Mouse (Mus musculus) CH12.LX (cell line): ENCODE data around the gene Tmem132d. TPM values are rescaled to one million over a fixed set of nuclear protein-coding genes. Genes with fewer than 3 reads are reported as not detected.

Source experiments
- DNase-seq: peaks from one replicate; pipeline ENCODE4 v3.0.0-alpha.2; 2013; ENCODE audit errors: extremely low read depth
- H3K27ac ChIP-seq: 2 replicates; pipeline ENCODE4 v1.5.1; 2012; ENCODE audit warnings: low read depth, mild to moderate bottlenecking, control low read depth, moderate library complexity; ENCODE audit not compliant: insufficient read depth
- H3K27me3 ChIP-seq: replicated peaks from 2 replicates; pipeline ENCODE3; 2012; ENCODE audit warnings: inconsistent platforms
- H3K36me3 ChIP-seq, 2 experiments: replicated peaks in 1 of 2; 2 replicates each; pipeline versions ENCODE3 to v1.6.1; 2012; ENCODE audit warnings: inconsistent platforms in 1 of 2, low read length in 1 of 2, mild to moderate bottlenecking in 1 of 2, mixed read lengths in 1 of 2, moderate library complexity in 1 of 2; ENCODE audit not compliant: control insufficient read depth in 1 of 2, insufficient read depth in 1 of 2
- H3K4me1 ChIP-seq, 2 experiments: 2 replicates each; pipeline ENCODE4 v1.6.1; 2012; ENCODE audit warnings: inconsistent platforms in 1 of 2, moderate library complexity in 1 of 2; ENCODE audit not compliant: insufficient read depth in 2 of 2, control insufficient read depth in 1 of 2
- H3K4me2 ChIP-seq: 2 replicates; pipeline ENCODE4 v1.6.1; 2012; ENCODE audit warnings: low read depth, mild to moderate bottlenecking, control low read depth; ENCODE audit not compliant: poor library complexity, insufficient read depth, severe bottlenecking
- H3K4me3 ChIP-seq, 3 experiments: fragments of 150-350 bp in 1 of 3; sonication (generic) in 1 of 3; replicated peaks in 1 of 3; 2 replicates each; pipeline versions ENCODE3 to v1.5.1; 2011 to 2012; ENCODE audit warnings: low read depth in 2 of 3, low read length in 2 of 3, mild to moderate bottlenecking in 2 of 3, moderate library complexity in 2 of 3, control low read depth in 1 of 3, improper control_type of control experiment in 1 of 3, inconsistent platforms in 1 of 3, mixed read lengths in 1 of 3; ENCODE audit not compliant: poor library complexity in 1 of 3
- H3K79me2 ChIP-seq: replicated peaks from 2 replicates; pipeline ENCODE4 v1.6.1; 2012; ENCODE audit warnings: mild to moderate bottlenecking, moderate library complexity; ENCODE audit not compliant: control insufficient read depth, poor library complexity, insufficient read depth, severe bottlenecking; ENCODE audit errors: extremely low read depth
- H3K9ac ChIP-seq: 2 replicates; pipeline ENCODE4 v1.6.1; 2012; ENCODE audit warnings: low read depth, mild to moderate bottlenecking, control low read depth, moderate library complexity; ENCODE audit not compliant: insufficient read depth
- H3K9me3 ChIP-seq: replicated peaks from 2 replicates; pipeline ENCODE3; 2012; ENCODE audit warnings: low read length, inconsistent platforms, mixed read lengths
- CHD2 ChIP-seq: IDR thresholded peaks from 2 replicates; pipeline ENCODE4 v1.6.1; 2011; ENCODE audit warnings: low read length, improper control_type of control experiment
- ELF1 ChIP-seq: IDR thresholded peaks from 2 replicates; pipeline ENCODE4 v1.6.1; 2014; ENCODE audit warnings: low read depth, mild to moderate bottlenecking, inconsistent platforms, low read length, improper control_type of control experiment
- EP300 ChIP-seq: IDR thresholded peaks from 2 replicates; pipeline ENCODE4 v1.6.1; 2011; ENCODE audit warnings: low read length, improper control_type of control experiment
- ETS1 ChIP-seq: conservative IDR thresholded peaks from 2 replicates; pipeline ENCODE4 v1.6.1; 2012; ENCODE audit warnings: low read depth, mild to moderate bottlenecking, inconsistent platforms, low read length, improper control_type of control experiment, moderate library complexity
- GABPA ChIP-seq: IDR thresholded peaks from 2 replicates; pipeline ENCODE4 v1.6.1; 2012; ENCODE audit warnings: low read depth, low read length, improper control_type of control experiment, inconsistent platforms; ENCODE audit not compliant: insufficient replicate concordance
- HCFC1 ChIP-seq: IDR thresholded peaks from 2 replicates; pipeline ENCODE4 v1.6.1; 2012; ENCODE audit warnings: low read depth, mild to moderate bottlenecking, inconsistent platforms, low read length, improper control_type of control experiment
- IRF4 ChIP-seq: IDR thresholded peaks from 2 replicates; pipeline ENCODE4 v1.6.1; 2014; ENCODE audit warnings: low read depth, mild to moderate bottlenecking, inconsistent platforms, low read length, improper control_type of control experiment
- JUND ChIP-seq: conservative IDR thresholded peaks from 2 replicates; pipeline ENCODE4 v1.6.1; 2011; ENCODE audit warnings: low read depth, low read length, improper control_type of control experiment
- MAFK ChIP-seq: IDR thresholded peaks from 2 replicates; pipeline ENCODE4 v1.6.1; 2011; ENCODE audit warnings: low read length, improper control_type of control experiment; ENCODE audit not compliant: insufficient replicate concordance
- MAX ChIP-seq: IDR thresholded peaks from 2 replicates; pipeline ENCODE4 v1.6.1; 2011; ENCODE audit warnings: low read length, improper control_type of control experiment
- MAZ ChIP-seq: IDR thresholded peaks from 2 replicates; pipeline ENCODE4 v1.6.1; 2012; ENCODE audit warnings: low read depth, mild to moderate bottlenecking, inconsistent platforms, low read length, improper control_type of control experiment, moderate library complexity
- MXI1 ChIP-seq: IDR thresholded peaks from 2 replicates; pipeline ENCODE4 v1.6.1; 2011; ENCODE audit warnings: mild to moderate bottlenecking, low read depth, low read length, improper control_type of control experiment
- MYC ChIP-seq: IDR thresholded peaks from 2 replicates; pipeline ENCODE4 v1.6.1; 2011; ENCODE audit warnings: low read depth, mild to moderate bottlenecking, improper control_type of control experiment, low read length
- NELFE ChIP-seq: IDR thresholded peaks from 2 replicates; pipeline ENCODE4 v1.6.1; 2011; ENCODE audit warnings: low read depth, low read length, improper control_type of control experiment
- NRF1 ChIP-seq: IDR thresholded peaks from 2 replicates; pipeline ENCODE4 v1.6.1; 2014; ENCODE audit warnings: low read depth, mild to moderate bottlenecking, inconsistent platforms, low read length, improper control_type of control experiment, moderate library complexity
- PAX5 ChIP-seq: IDR thresholded peaks from 2 replicates; pipeline ENCODE4 v1.6.1; 2012; ENCODE audit warnings: low read length, inconsistent platforms, mixed read lengths
- POLR2A ChIP-seq: IDR thresholded peaks from 2 replicates; pipeline ENCODE4 v1.6.1; 2011; ENCODE audit warnings: low read depth, mild to moderate bottlenecking, improper control_type of control experiment, low read length
- POLR2AphosphoS2 ChIP-seq: IDR thresholded peaks from 2 replicates; pipeline ENCODE4 v1.6.1; 2011; ENCODE audit warnings: low read depth, low read length, improper control_type of control experiment
- RAD21 ChIP-seq: IDR thresholded peaks from 2 replicates; pipeline ENCODE4 v1.6.1; 2011; ENCODE audit warnings: low read depth, mild to moderate bottlenecking, low read length, improper control_type of control experiment, moderate library complexity
- SIN3A ChIP-seq: IDR thresholded peaks from 2 replicates; pipeline ENCODE4 v1.6.1; 2012; ENCODE audit warnings: low read length, improper control_type of control experiment, inconsistent platforms
- SMC3 ChIP-seq: IDR thresholded peaks from 2 replicates; pipeline ENCODE4 v1.6.1; 2011; ENCODE audit warnings: low read depth, low read length, improper control_type of control experiment
- UBTF ChIP-seq: IDR thresholded peaks from 2 replicates; pipeline ENCODE4 v1.6.1; 2012; ENCODE audit warnings: low read depth, mild to moderate bottlenecking, inconsistent platforms, low read length, improper control_type of control experiment, moderate library complexity
- USF2 ChIP-seq: conservative IDR thresholded peaks from 2 replicates; pipeline ENCODE4 v1.6.1; 2011; ENCODE audit warnings: low read depth, low read length, improper control_type of control experiment
- ZKSCAN1 ChIP-seq: IDR thresholded peaks from 2 replicates; pipeline ENCODE4 v1.6.1; 2012; ENCODE audit warnings: low read depth, inconsistent platforms, low read length, improper control_type of control experiment, borderline replicate concordance
- ZNF384 ChIP-seq: IDR thresholded peaks from 2 replicates; pipeline ENCODE4 v1.6.1; 2012; ENCODE audit warnings: low read depth, low read length, improper control_type of control experiment, inconsistent platforms
- dilution Hi-C: fragments of 300-500 bp; cut with MboI; formaldehyde crosslinking; loops from 2 replicates; pipeline ENCODE4 v1.14.3; 2020; ENCODE audit warnings: low sequenced_read_pairs; ENCODE audit not compliant: extremely low pct_unique_long_range_greater_than_20kb, extremely low pct_ligation_motif_present
- in situ Hi-C: fragments of 300-500 bp; cut with MboI; formaldehyde crosslinking; loops from 3 replicates; pipeline ENCODE4 v1.14.3; 2019; ENCODE audit warnings: low sequenced_read_pairs, low pct_ligation_motif_present, low pct_unique_long_range_greater_than_20kb, mixed read lengths
- polyA plus RNA-seq: library from polyadenylated mRNA; unstranded; fragments of >175 nt; gene quantifications from 2 replicates; pipeline ENCODE4 v1.2.1, GENCODE M21; 2012; ENCODE audit warnings: low read depth; ENCODE audit not compliant: insufficient read length
- total RNA-seq, 2 experiments: library from RNA; depleted of rRNA; stranded (reverse); fragments of 300-350 nt in 1 of 2; fragments of >200 nt in 1 of 2; gene quantifications; 2 replicates each; pipeline ENCODE4 v1.2.3; 2012 to 2014

The Tmem132d gene
- total and polyA plus RNA-seq, 3 experiments = not detected

GRCm38 (mm10) chr5:127965700-127966099, 467.2 kb downstream of the Tmem132d start:
- no peaks in the 10 kb centered on the region for H3K27me3 ChIP-seq
- no peaks in the 10 kb centered on the region for H3K36me3 ChIP-seq
- H3K27ac ChIP-seq = no peak overlapping the region
- dilution Hi-C loops = no loop called here
- DNase-seq = no peak
- H3K79me2 ChIP-seq = no peaks in the 10 kb centered on the region
- H3K4me2 ChIP-seq = no peak overlapping the region
- TF ChIP-seq MAX = no peak
- no peak for TF ChIP-seq JUND
- TF ChIP-seq HCFC1 = no peak
- TF ChIP-seq RAD21 = no peak
- no peak for TF ChIP-seq IRF4
- no peak for TF ChIP-seq MXI1
- TF ChIP-seq SMC3 = no peak
- no peak for TF ChIP-seq PAX5
- TF ChIP-seq NELFE = no peak
- TF ChIP-seq MAFK = no peak
- no peak for TF ChIP-seq GABPA
- TF ChIP-seq SIN3A = no peak
- no peak for TF ChIP-seq POLR2A
- no peak for TF ChIP-seq MAZ
- TF ChIP-seq ZNF384 = no peak
- no peak for TF ChIP-seq UBTF
- no peak for TF ChIP-seq NRF1
- H3K4me1 ChIP-seq = no peaks in the 10 kb centered on the region
- no peak overlapping the region for H3K4me3 ChIP-seq
- peaks cover 73% of the 10 kb centered on the region for H3K9me3 ChIP-seq
- H3K9ac ChIP-seq = no peak overlapping the region
- in situ Hi-C loops = no loop called here

GRCm38 (mm10) chr5:127962656-127963055, 470.2 kb downstream of the Tmem132d start:
- no peak overlapping the region for H3K4me2 ChIP-seq
- H3K4me3 ChIP-seq = no peak overlapping the region
- DNase-seq = no peak
- no peaks in the 10 kb centered on the region for H3K4me1 ChIP-seq
- no peaks in the 10 kb centered on the region for H3K79me2 ChIP-seq
- no peak overlapping the region for H3K27ac ChIP-seq
- in situ Hi-C loops = no loop called here
- no peak overlapping the region for H3K9ac ChIP-seq
- dilution Hi-C loops = no loop called here
- peaks cover 78% of the 10 kb centered on the region for H3K9me3 ChIP-seq
- TF ChIP-seq JUND = no peak
- TF ChIP-seq MXI1 = no peak
- TF ChIP-seq EP300 = no peak
- no peak for TF ChIP-seq USF2
- TF ChIP-seq ZKSCAN1 = no peak
- no peak for TF ChIP-seq POLR2AphosphoS2
- no peak for TF ChIP-seq ETS1
- TF ChIP-seq MYC = no peak
- no peak for TF ChIP-seq GABPA
- no peak for TF ChIP-seq ZNF384
- no peak for TF ChIP-seq MAX
- no peak for TF ChIP-seq PAX5
- TF ChIP-seq IRF4 = no peak
- no peak for TF ChIP-seq CHD2
- no peak for TF ChIP-seq POLR2A
- no peak for TF ChIP-seq ELF1
- TF ChIP-seq, all 38 proteins: peak for 0
- Histone ChIP-seq H3K36me3 (no peaks in the 10 kb centered on the region), H3K27me3 (no peaks in the 10 kb centered on the region)
